Mouse (Mus musculus) left cerebral cortex, postnatal 25 days (tissue): ENCODE results near the gene Ppp1r18. TPM values are rescaled to one million over a fixed set of nuclear protein-coding genes. Genes with fewer than 3 reads are reported as not detected.

Source experiments
- DNase-seq, 2 experiments: peaks; one replicate each; pipeline ENCODE4 v3.0.0; 2022; ENCODE audit warnings: low spot score in 2 of 2, mixed read lengths in 1 of 2
- intact Hi-C: fragments of 180-260 bp; cut with DNase I; formaldehyde crosslinking; loops from one replicate; pipeline ENCODE4 v1.15.1; 2025
- microRNA-seq, 2 experiments: library from miRNA; unstranded; fragments of <30 nt; microRNA quantifications; one replicate each; pipeline ENCODE4 v1.2.0; 2022
- total RNA-seq, 2 experiments: library from RNA; stranded (reverse); gene quantifications; 2 replicates each; pipeline ENCODE4 v1.2.3; 2021

Gene Ppp1r18
- total RNA-seq, 2 experiments from 2014 or later: 8.3 to 8.7 TPM

- DNase-seq: no peak
- intact Hi-C loops: loop anchor here (5.0 kb wide), 1 partner anchor 83 kb away; the partner anchor contains the start of gene Tubb5
Observed at GRCm38 (mm10) chr17:35919864-35920301, 54.5 kb downstream of the Ppp1r18 start.

- no peak for DNase-seq
- intact Hi-C loops: no loop called here
Observed at GRCm38 (mm10) chr17:35920384-35920783, 55.0 kb downstream of the Ppp1r18 start.

GRCm38 (mm10) chr17:35920862-35921562, 55.6 kb downstream of the Ppp1r18 start:
- peak in 1 of 2 experiments; percentile 59 for DNase-seq
- intact Hi-C loops: no loop called here

GRCm38 (mm10) chr17:35921710-35922109, 56.3 kb downstream of the Ppp1r18 start:
- no peak for DNase-seq
- intact Hi-C loops: no loop called here

- DNase-seq: no peak
- intact Hi-C loops: no loop called here
Observed at GRCm38 (mm10) chr17:35922566-35922965, 57.2 kb downstream of the Ppp1r18 start.

- intact Hi-C loops: no loop called here
- no peak for DNase-seq
Observed at GRCm38 (mm10) chr17:35923281-35923680, 57.9 kb downstream of the Ppp1r18 start.

Small RNA genes lying within 50 kb of the gene (microRNA-seq; reads per million reads assigned to microRNA genes)
- 0 to 1.2 reads per million in 2 experiments for gene Gm28033
- 0.74 to 1.3 reads per million in 2 experiments for gene Mir1894

Other genes with a start within 250 kb of the Ppp1r18 start
- not detected for gene Gm9573, start 239.0 kb upstream of the Ppp1r18 start, total RNA-seq
- not detected for gene Mucl3, start 221.9 kb upstream of the Ppp1r18 start, total RNA-seq
- 10 to 100 TPM; 31.1 to 32.6 TPM for gene Vars2, start 198.0 kb upstream of the Ppp1r18 start, total RNA-seq
- gene Gtf2h4, start 191.9 kb upstream of the Ppp1r18 start, total RNA-seq: 10 to 100 TPM; 27.7 to 28.9 TPM
- 10 to 100 TPM; 51.9 to 55.4 TPM for gene Ddr1, start 161.0 kb upstream of the Ppp1r18 start, total RNA-seq
- gene Ier3, start 43.9 kb upstream of the Ppp1r18 start, total RNA-seq: 10 to 100 TPM; 11.2 to 12.5 TPM
- 100 to 1,000 TPM; 120 to 137 TPM for gene Flot1, start 42.4 kb upstream of the Ppp1r18 start, total RNA-seq
- 100 to 1,000 TPM; 492 to 522 TPM for gene Tubb5, start 27.3 kb upstream of the Ppp1r18 start, total RNA-seq
- 10 to 100 TPM in 1 of 2 experiments, 1 to 10 TPM in 1; 9.7 to 12.0 TPM for gene Mdc1, start 24.1 kb upstream of the Ppp1r18 start, total RNA-seq
- 1 to 10 TPM; 3.2 to 3.6 TPM for gene Nrm, start 4.3 kb upstream of the Ppp1r18 start, total RNA-seq
- 10 to 100 TPM; 29.5 to 32.4 TPM for gene Dhx16, start 14.2 kb downstream of the Ppp1r18 start, total RNA-seq
- 10 to 100 TPM; 55.4 to 59.6 TPM for gene 2310061I04Rik, start 31.8 kb downstream of the Ppp1r18 start, total RNA-seq
- gene Atat1, start 44.5 kb downstream of the Ppp1r18 start, total RNA-seq: 10 to 100 TPM; 53.0 to 56.1 TPM
- 10 to 100 TPM; 35.3 to 40.1 TPM for gene Mrps18b, start 50.8 kb downstream of the Ppp1r18 start, total RNA-seq
- gene Ppp1r10, start 50.8 kb downstream of the Ppp1r18 start, total RNA-seq: 10 to 100 TPM; 70.2 to 76.0 TPM
- gene Abcf1, start 104.2 kb downstream of the Ppp1r18 start, total RNA-seq: 10 to 100 TPM; 76.7 to 82.6 TPM
- gene Gnl1, start 114.3 kb downstream of the Ppp1r18 start, total RNA-seq: 100 to 1,000 TPM; 161 to 175 TPM
- gene Prr3, start 114.6 kb downstream of the Ppp1r18 start, total RNA-seq: 10 to 100 TPM; 40.1 to 42.9 TPM
- gene H2-T24, start 155.0 kb downstream of the Ppp1r18 start, total RNA-seq: 1 to 10 TPM; 1.7 to 2.3 TPM
- 10 to 100 TPM in 1 of 2 experiments, 1 to 10 TPM in 1; 9.9 to 10.2 TPM for gene H2-T23, start 167.3 kb downstream of the Ppp1r18 start, total RNA-seq
- 1 to 10 TPM; 8.3 to 9.3 TPM for gene H2-T22, start 177.2 kb downstream of the Ppp1r18 start, total RNA-seq
- gene Gm6034, start 177.4 kb downstream of the Ppp1r18 start, total RNA-seq: not detected
- 1 to 10 TPM; 1.3 TPM for gene Gm11127, start 192.8 kb downstream of the Ppp1r18 start, total RNA-seq